Mouse (Mus musculus): Measurements from ENCODE around the gene Sart3.

- TF ChIP-seq CTCF (IDR thresholded peaks at IDR 0.05; ENCODE audit: borderline replicate concordance, extremely low read depth, insufficient read depth, insufficient read length) (no peak), POLR2A (IDR thresholded peaks at IDR 0.05; ENCODE audit: borderline replicate concordance, extremely low read depth, insufficient read depth, insufficient read length, poor library complexity, severe bottlenecking) (no peak)
These were observed 23.6 kb downstream of the Sart3 start for GRCm38 (mm10) chr5:113748556-113749331.

Data from brain, embryonic 14.5 days (tissue).